Mouse (Mus musculus): ENCODE measurements around the gene Rps15.

The Rps15 gene

DNA sequence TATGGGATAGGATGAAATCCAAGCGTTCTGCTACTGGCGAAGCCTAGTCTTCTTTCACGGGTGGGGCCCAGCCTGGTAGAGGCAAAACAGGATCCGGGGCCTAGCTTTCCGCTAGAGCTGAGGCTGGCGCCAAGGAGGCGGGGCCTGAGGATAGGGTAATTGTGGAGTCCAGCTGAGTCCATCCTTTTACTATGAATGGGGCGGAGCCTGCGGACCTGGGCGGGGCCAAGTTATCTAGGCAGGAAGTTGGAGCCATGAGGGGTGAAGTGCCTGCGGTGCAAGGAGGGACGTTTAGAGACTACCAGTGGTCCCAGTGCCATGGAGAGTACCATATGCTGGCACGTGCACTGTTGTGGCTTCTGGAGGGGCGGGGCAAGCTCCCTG is 30.7 kb upstream of the Rps15 start:
- peak; percentile 99 for DNase-seq

DNA sequence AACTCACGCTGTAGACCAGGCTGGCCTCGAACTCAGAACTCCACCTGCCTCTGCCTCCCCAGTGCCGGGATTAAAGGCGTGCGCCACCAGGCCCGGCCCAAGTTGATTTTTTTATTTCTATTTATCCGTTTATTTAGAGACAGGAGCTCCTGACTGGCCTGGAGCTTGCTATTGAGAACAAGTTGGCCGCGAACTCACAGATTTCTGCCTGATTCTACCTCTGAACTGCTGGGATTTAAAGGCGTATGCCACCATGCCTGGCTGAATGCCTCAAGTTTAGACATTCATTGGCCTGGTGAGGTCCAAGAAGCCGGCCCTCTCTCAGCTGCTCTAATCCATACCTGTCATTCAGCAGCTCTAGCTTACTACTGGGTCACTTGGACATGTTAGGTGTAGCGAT is 30.1 kb upstream of the Rps15 start:
- no peak for DNase-seq

DNA sequence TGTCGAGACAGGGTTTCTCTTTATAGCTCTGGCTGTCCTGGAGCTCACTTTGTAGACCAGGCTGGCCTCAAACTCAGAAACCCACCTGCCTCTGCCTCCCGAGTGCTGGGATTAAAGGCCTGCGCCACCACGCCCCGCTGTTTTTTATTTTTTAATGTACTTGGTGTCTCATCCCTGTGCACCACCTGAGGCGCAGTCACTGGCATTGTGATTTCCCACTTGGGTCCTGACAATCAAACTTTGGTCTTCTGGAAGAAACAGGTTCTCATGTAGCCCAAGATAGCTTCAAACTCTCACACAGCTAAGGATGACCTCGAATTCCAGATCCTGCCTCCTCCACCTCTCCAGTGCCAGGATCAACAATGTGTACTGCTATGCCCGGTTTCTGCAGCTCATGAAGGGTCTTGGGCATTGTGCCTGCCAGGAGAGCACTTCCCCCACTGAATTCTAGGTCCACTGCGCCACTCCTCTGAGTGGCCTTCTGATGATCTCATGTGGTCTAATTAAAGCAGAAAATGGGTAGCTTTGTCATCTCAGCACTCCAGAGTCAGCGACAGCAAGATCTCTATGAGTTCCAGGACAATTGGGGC is 29.4 kb upstream of the Rps15 start:
- no peak for DNase-seq

DNA sequence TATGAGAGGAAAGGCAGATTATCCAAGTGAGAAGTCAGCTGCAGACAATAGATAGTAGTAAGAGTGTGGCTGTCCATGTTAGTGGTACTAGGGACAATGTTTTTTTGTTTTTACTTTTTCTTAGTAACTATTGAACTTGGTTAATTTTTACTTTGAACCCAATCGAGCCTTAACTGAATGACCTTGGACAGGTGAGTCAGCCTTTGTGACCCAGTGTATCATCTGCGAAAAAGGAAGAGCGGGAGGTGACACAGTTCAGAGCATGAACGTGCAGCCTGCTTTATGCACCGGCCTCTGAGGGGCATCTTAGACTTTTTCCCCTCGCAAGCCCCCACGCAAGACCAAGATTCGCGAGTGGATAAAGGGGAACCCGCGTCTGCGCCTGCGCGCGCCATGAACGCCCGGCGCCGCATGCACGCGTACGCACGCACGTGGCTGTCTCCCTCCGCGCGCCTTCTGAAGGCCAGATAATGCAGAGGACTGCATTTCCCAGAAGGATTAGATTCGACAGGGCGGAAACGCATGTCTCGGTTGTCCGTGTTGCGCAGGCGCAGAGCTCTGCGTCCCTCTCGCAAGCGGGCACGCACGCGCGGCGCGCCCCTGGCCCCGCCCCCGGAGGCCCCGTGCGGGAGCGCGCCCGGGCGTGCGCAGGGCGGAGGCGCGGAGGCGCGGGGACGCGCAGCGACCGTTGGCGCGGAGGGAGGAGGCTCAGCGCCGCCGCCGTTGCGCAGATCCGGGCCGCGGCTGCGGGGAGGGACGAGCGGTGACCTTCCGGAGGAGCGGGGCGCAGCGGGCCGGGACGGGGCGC is 27.7 kb upstream of the Rps15 start:
- peak; percentile 99 for DNase-seq

DNA sequence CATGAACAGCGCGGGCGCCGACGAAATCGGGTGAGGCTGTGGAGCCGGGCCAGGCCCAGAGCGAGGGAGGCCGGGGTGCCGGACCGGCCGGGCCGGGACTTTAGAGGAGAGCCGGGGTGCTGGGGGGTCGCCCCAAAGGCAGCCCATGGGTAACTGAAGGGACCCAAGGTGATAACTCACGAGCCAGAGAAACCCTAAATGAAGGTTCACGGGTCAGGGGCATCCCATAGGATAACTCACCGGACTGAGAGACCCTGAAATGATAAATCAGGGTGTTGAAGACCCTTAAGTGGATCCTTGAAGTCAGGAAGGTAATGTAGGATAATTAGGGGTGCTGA is 27.1 kb upstream of the Rps15 start:
- DNase-seq, result no peak

DNA sequence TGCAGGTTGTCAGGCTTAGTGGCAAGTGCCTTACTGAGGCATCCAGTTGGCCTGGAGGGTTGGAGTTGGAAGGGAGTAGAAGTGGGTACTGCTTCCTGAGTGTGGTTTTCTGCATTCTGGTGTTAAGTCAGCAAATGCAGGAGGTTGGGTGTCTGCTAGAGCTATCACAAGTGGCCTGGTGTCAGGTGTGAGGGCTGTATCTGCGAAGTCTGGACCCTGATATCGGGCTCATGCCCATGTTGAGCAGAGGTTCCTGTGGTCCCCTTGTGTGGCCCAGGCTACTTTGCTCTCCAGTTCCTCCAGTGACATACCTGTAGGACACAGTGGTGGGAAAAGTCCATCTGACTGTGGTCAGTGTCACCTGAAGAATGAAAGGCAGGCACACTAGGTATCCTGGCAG is 22.2 kb upstream of the Rps15 start:
- no peak for DNase-seq

DNA sequence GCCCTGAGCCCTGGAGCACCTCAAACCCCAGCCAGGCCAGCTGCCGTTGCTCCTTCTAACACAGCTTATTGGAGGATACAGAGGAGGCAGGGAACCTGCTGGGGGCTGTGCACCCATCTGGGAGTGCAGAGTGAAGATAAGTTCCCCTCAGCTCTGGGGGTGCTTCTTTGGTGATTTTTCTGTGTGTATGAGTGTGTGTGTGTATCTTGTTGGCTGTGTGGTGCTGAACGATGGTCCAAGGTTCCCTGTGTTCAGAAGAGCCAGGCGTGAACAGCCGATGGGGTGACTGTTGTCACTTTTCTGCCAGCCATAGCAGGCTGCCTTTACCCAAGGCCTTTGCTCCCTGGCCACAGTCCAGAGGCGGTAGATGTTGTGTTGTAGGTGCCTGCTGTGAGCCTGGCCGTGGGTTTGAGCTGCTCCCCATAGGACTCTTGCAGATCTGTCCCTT is 21.5 kb upstream of the Rps15 start:
- DNase-seq, result no peak

DNA sequence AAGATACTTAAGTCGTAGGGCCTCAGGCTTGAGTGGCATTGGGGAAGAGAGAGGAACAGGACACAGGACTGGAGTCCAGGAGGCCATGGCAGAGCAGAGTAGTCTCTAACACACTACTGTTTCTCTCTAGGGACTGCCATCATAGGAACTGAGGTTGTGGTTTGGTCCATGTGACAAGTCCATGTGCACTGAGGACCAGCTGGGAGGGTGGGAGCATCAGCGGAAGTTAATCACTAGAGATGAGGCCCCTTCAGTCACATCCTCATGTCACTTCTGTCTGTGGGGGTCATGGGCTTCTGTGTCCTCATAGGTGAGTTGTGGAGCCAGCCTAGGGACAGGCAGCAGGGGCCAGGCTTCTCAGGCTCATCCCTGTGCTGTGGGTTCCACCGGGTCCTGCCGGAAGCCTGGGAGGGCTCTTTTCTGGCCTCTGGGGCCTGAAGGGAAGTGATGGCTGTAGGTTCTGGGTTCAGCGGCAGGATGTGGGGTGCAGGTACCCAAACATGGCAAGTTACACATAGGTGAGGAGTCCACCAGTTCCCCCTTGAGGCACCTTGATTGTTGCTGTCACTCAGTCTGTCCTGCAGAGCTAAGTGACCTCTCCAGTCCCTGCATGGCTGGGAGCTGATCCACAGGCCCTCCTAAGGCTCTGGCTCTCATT is 20.9 kb upstream of the Rps15 start:
- DNase-seq, result no peak

DNA sequence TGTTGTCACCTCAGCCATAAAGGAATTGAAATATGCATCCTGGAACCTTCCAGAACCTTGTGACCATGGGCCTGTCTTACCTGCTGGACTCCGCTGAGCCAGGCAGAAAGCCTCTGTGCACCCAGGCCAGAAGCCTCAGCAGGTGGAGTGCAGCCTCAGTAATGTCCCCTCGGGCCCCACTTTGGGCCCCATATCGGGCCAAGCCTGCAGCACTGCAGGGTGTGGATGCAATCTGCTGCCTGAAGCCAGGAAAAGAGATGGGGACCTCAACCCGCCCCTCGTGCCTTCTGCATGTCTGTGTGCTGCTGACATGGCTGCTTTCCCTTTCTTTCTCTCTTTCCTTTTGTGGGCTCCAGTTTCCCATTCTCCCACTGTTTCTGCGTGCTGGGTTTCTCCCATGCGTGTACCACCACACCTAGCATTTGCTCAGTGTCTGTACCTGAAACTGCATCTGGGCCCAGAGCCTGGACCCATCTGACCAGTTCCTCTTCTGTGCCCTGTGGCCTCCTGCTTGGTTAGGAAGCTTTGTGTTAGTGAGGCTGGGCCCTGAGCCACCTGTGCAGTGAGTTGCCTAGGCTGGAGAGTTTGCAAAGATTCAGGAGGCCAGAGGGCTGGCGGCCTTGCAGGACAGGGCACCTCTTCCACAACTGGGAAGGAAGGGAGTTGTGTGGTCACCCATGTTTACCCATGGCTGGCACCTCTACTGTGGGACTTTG is 20.2 kb upstream of the Rps15 start:
- no peak for DNase-seq

DNA sequence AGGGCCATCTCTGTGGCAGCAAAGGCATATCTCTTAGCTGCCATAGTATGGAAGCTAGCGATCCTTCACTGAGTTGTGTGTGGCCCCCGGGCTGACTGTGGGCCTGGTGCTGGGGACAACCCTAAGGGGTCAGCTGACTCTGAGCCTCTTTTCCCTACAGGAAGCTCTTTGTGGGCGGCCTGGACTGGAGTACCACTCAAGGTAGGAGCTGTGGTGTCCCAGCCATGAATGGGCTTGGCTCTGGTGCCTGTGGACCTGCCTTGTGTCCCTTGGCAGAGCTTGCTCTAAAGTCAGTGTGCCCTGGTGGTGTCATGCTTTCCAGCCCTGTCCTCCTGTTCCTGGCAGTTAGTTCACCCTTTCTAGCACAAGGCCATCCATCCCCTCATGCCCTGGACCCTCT is 18.4 kb upstream of the Rps15 start:
- DNase-seq, result no peak

DNA sequence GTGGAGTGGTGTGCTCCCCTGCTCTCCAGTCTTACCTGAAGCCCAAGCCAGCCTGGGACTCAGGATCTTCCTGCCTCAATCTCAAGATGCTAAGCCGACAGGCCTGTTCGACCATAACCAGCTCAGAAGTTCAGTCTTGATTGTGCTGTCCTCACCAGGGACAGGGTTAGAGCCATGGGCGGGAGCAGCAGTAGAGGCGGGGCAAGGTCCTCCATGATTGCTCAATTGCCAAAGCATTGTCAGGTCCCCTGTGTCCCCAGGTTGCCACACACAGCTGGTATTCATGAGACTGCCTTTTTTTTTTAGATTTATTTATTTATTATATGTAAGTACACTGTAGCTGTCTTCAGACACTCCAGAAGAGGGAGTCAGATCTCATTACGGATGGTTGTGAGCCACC is 16.0 kb upstream of the Rps15 start:
- no peak for DNase-seq

DNA sequence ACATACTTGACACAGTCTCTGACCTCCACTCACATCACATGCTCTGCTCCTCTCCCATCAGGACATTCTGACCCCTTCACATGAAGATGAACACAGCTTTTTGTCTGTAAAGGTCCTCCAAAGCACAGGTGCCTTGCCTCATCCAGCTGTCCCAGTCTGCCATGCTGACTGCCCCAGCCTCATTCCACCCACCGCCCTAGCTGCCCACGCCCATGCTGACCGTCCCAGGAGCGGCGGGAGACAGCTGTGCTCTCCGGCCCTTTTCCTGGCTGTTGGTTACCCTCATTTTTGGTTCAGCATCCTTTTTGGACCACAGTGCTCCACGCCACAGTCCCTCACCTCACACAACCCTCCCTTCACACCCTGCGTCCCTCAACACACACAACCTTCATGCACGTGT is 13.9 kb upstream of the Rps15 start:
- DNase-seq, result no peak

DNA sequence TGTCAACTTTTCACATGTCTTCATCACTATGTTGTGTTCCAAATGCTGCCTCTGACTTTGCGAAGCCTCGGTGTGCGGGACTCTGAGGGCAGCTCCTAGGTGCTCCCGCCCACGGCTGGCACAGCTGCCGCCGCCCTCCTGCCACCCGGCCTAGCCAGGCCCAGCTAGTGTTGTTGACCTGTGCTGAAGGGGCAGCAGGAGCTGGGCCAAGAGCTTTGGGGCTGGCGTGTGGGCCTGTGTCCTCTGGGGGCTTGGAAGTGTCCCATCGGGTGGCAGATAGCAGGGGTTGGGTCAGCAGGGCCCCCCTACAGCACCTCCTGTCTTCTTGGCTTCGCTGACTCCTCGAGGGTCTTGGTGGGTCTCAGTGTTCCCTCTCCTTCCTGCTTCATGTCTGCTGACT is 13.0 kb upstream of the Rps15 start:
- DNase-seq, result no peak

DNA sequence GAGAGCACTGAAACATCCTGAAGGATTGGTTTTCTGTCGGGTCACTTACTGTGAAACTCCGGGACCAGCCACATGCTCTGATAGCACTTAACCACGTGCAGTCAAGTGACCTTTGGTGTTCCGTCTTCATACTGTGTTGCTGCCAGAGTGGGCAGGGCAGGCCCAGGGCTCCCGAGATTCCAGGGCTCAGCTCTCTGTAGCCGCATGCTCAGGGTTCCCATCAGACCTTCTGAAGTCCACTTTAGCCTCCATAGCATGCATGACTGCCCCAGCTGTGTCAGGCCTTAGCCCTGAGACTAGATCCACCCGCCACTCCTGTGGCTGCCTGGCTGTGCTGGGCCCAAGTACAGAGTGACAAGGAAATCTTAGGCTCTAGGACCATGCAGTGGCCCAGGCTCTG is 10.9 kb upstream of the Rps15 start:
- no peak for DNase-seq

DNA sequence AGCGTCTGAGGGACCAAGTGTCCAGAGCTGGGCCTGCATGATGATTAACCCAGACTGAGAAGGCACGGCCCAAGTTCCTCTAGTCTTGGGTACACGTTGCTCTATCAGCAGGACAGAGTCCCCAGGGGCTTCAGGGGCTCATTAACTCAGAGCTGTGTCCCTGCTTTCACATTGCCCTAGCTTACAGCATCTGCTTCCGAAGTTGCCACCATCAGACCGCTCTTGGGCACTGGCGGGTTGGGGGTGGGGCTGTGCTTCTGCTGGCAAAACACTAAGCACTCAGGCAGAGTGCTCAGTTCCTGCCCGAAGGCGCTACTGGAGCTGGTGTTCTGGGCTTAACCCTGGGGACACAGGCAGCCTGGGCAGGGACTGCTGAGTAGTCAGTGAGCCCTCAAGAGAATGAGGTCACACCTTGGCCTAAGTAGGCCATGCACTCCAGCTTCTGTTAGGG is 10.3 kb upstream of the Rps15 start:
- DNase-seq, result peak; percentile 69

DNA sequence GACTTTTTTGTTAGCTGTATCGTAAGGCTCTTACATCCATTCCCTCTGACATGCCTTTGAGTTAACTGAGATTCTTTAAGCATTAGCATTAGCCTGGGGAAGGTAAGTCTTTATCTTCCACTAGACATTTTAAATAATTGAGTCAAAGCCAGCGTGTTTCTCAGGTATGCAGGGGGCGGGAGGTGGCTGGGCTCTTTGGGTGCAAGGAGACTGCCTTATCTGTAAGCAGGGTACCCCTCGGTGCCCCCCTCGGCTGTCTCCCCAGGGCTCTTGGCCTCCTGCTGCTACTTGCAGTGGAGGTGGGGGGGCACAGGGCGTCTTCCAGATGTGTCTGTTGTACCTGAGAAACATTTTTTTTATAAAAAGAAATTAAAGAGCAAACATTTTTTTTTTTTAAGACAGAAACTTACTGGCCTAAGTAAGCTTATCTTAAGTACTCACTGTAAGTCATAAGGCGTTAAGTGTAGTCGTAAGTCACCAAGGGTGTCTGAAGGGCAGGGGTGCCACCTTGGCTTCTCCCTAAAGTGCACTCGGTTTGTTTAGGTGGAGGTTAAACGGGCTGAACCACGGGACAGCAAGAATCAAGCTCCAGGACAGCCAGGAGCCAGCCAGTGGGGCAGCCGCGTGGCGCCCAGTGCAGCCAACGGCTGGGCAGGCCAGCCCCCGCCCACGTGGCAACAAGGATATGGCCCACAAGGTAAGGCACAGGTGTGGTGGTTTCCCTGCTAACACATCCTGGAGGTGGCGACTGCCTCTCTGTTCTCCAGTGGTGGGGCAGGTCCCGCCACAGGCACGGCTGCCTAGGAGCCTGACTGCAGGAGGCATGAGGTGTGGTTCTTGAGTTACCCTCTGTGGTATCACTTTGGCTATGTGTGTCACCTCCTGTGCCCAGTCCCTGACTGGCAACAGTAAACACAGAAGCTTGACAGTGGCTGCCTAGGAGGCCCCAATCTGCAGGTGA is 9.5 kb upstream of the Rps15 start:
- DNase-seq, result no peak

DNA sequence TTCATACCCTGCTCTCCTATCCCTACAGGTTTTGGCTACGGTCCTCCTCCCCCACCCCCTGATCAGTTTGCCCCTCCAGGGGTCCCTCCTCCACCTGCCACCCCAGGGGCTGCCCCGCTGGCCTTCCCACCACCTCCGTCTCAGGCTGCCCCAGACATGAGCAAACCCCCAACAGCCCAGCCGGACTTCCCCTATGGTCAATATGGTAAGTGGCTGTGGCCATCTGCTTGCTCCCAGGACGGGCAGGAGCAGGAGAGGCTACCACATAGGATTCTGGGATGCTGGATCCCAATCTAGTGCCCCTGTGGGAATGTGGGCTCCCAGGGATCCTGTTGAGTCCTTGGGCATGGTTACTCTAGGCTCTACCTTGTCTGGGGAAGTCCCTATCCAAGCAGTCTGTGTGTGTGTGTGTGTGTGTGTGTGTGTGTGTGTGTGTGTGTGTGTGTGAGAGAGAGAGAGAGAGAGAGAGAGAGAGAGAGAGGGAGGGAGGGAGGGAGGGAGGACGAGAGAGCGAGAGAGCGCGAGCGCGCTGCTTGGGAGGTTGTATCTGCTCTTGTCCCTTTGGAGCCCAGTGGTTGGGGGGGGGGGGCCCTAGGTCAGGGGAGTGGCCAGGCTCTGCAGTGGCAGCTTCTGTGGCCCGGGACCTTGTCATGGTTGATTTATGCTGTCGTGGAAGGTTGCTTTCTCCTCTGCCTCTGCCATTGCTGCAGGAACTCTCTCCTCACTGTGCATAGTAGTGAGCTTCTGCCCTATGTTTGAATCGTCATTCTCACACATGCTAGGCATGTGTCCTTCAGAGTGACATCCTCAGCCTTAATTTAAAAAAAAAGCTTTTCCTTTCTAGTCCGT is 6.8 kb upstream of the Rps15 start:
- DNase-seq, result no peak

DNA sequence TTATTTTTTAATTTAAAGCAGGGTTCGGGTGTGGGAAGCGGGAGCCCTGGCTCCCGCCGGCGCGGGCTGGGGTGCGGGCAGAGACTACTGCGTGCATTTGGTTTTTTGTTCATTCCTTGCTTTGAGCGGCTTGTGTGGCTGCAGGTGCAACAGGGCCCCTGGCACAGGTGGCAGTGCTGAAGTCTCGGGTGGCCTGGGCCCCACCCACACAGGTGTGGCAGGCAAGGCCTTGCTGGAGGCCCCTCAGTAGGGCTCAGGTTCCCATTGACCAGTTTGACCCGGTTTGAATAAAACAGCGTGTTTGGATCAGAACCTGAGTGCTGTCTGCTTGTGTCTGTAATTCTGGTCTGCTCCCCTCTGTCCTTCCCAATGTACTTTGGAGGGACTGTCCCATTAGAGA is 4.2 kb upstream of the Rps15 start:
- DNase-seq, result no peak

DNA sequence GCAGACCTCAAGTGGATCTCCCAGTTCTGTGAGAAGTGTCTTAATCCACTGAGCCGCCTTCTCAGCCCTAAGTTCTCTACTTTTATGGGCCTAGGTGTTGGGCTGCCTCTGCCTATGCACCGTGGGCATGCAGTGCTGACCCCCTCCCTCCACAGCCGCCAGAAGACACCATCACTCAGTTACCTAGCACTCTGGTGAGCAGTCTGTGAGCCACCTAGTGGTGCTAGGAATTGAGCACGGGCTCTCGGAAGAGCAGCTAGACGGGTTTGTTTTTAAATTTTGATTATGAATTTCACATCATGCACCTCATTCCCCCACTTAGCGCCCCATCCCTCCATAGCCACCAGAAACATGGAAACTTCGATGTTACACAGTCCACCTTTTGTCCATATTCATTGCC is 3.6 kb upstream of the Rps15 start:
- DNase-seq, result no peak

DNA sequence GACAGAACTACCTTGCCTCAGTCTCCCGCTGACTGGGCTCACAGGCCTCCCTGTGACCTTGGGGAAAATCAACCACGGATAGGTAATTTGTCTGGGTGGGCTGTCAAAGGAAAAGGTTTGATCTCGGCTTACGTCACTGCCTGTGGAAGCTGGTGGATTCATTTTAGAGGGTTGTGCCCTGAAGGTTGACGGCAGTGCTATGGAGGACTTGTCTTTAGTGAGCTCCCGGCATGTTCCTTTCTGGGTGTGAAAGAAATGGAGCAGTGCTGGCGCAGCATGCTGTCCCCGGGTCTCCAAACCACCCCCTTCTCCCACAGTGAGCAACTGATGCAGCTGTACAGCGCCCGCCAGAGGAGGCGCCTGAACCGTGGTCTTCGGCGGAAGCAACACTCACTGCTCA is 1.1 kb downstream of the Rps15 start:
- no peak for DNase-seq

DNA sequence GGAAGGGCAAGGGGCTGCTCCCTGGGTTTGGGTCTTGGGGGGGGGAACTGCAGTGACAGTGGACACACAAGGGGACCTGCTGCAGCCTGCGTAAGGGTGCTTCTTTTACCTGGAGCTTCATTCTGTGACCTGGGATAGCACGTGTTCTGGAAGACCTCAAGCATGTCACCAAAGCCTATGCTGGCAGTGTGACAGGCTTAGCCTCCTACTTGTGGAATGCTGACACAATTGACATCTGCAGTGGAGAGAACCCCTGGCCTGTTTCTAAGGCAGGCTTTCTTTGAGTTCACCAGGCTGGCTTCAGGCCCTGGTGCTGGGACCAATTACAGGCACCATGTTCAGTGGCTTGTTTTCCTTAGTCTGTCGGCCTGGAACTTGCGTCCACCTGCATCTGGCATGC is 2.1 kb downstream of the Rps15 start:
- DNase-seq, result no peak
